Mouse (Mus musculus): ENCODE measurements around the gene Snd1. TPM values are rescaled to one million over a fixed set of nuclear protein-coding genes. Genes with fewer than 3 reads are reported as not detected.
A peak's percentile ranks its signal among the peaks of the same experiment; 100 is the strongest.

Gene Snd1
- total RNA-seq, 2 experiments from 2014 or later, result 75.4 to 78.4 TPM

DNA sequence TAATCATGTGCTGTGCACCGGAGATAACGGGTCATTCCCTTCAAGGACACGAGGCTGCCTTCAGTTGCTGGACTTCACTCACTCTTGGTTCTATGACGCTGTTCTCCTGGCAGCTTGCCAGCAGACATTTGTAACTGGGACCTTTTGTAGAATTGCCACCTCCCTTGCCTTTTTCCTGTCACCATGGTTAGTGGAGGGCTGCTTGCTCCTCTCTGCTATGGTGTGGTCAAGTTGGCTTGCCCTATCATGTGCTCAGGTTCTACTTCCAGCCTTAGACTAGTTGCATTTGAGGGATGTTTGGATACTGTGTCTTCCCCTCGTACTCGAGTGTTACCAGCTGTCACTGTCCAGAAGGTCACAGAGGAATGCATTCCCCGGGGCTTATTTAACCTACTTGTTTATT lies 143.8 kb downstream of the Snd1 start:
- DNase-seq (ENCODE audit: low spot score), result peak; percentile 40
- intact Hi-C loops (cut with DNase I), result no loop called here

DNA sequence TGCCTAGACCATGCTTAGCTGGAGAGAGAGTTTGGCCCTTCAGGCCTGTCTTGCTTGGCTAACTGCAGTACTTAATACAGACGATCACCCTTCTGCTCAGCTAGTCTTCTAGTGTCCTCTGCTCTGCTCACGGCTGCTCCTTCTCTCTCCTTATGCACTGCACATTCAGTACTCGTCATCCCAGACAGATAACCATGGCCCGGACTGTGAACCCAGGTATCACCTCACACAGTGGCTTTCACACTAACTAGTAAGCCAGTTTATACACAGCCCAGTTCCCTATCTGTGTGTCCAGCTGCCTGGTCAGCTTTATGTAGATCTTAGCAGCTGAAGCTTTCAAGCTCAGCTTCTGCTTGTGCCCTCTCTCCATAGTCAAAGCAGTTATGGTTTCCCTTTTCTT lies 146.5 kb downstream of the Snd1 start:
- no peak for DNase-seq (ENCODE audit: low spot score)
- intact Hi-C loops (cut with DNase I), result no loop called here

DNA sequence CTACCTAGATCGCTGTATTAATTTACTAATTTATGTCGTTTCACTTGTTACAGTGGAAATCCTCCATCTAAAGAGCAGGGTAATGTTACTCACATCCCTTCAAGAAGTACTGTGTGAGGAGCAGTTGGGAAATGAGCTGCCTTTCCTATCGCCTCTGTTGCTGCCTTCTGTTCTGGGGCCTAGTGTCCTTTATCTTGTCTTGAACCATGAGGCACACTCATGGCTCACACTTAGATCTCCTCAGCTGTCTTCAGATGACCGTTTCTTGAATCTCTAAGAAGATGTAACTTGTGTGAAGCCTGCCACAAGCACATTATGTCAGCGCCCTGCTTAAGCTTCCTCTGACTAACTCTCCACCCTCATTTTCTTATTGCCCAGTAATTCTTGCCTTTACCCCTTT lies 147.0 kb downstream of the Snd1 start:
- DNase-seq (ENCODE audit: low spot score), result no peak
- intact Hi-C loops (cut with DNase I), result no loop called here

DNA sequence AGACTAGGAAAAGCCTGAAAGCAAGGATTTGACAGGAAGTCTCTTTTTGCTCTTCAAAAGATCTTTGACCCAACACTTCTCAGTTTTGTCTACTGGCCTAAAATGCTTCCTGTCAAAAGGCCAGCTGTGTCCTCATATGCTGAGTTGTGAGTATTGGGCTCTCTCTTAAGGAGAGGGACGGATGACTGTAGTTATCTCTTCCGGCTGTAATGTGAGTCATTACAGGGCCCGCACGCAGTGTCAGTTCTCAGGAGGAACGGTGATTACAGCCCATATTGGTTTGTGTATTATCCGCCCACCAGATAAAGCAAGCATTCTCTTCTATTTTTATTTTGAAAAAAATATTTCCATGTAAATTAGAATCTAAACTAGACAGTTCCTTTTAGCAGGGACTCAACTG lies 147.6 kb downstream of the Snd1 start:
- intact Hi-C loops (cut with DNase I), result no loop called here
- DNase-seq (ENCODE audit: low spot score), result peak; percentile 13

DNA sequence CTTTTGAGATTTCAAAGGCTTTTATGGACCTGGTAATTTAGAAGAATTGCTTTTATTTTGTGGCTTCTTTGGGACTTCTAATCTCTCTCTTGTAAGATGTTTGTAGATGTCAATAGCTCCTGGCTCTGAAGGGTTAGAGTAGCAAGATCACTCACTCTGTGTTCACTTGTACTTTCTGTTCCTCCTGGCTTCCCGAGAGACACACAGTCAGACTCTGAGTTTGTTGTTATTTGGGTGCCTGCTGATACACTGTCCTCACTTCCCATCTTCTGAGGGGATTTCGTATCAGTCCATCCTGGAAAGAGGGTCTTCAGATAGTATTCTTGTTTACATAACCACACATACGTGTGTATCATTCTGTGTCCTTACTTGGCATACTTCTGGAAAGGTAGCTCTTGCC lies 148.0 kb downstream of the Snd1 start:
- intact Hi-C loops (cut with DNase I), result no loop called here
- DNase-seq (ENCODE audit: low spot score), result no peak

DNA sequence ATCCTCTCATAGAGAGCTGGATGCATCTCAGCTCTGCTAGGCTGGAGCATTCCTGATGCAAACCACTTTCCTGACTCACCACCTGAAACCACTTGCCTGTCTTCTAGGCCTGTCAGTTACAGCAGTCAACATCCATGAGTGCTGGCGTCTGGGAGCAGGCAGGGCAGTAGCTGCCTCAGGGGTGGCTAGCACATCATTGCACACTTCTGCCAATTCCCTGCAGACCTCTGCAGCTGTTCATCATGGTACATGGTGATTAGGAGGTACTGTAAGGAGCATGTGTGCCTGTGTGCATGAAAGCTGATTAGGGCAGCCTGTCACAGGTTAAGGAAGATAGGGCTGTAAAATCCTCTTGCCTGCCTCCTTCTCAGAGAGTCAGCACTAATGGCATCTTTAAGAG lies 153.5 kb downstream of the Snd1 start:
- intact Hi-C loops (cut with DNase I), result no loop called here
- no peak for DNase-seq (ENCODE audit: low spot score)

DNA sequence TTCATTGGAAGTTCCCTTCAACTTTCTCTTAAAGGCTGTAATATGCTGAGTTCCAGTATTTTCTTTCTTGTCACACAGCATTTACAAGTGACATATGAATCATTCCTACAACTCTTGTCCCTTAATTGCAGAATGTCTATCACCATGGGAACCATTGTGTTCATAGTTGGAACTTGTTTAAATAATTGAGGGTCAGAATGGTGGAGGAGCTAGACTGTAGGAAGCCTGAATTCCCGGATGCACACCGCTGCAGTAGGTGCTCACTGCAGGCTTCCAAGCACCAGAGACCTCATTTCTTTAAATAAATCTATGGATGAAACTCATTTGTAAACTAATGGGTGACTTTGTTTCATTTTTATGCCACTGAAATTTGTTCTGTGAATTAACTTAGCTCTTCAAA lies 154.9 kb downstream of the Snd1 start:
- no peak for DNase-seq (ENCODE audit: low spot score)
- intact Hi-C loops (cut with DNase I), result no loop called here

DNA sequence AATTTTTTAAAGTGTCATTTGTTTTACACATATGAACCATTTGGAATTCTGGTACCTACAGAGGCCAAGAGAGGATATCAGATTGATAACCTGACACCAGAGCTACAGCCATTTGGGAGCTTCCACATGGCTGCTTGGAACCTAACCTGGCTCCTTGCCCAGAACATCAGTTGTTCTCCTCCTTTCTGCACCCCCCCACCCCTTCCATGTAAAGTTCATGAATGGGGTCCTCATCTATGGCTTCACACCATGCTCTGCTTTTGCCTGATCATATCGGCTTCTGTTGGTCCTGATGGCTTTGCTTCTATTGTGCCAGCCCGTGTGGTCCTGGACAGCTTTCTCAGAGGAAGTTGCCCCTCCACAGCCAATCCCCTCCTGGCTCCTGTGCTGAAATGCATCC lies 156.0 kb downstream of the Snd1 start:
- intact Hi-C loops (cut with DNase I), result no loop called here
- no peak for DNase-seq (ENCODE audit: low spot score)

DNA sequence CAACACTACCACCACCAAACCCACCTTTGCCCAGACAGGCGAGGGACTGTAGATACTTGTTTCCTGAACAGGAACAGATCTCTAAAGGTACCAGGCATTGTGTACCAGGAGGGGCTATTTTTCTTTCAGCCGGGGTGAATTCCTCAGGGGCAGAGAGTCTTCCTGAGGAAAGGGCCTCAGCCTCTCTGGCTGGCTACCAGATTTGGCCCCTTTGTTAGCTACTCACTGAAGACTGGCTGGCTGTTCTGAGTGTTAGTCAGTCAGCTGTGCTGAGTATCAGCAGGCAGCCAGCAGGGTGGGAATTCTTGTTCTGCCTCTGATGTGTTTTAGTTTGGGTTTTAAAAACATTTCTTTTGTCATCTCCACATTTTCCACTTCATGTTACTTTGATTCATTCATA lies 158.2 kb downstream of the Snd1 start:
- intact Hi-C loops (cut with DNase I), result no loop called here
- DNase-seq (ENCODE audit: low spot score), result no peak

DNA sequence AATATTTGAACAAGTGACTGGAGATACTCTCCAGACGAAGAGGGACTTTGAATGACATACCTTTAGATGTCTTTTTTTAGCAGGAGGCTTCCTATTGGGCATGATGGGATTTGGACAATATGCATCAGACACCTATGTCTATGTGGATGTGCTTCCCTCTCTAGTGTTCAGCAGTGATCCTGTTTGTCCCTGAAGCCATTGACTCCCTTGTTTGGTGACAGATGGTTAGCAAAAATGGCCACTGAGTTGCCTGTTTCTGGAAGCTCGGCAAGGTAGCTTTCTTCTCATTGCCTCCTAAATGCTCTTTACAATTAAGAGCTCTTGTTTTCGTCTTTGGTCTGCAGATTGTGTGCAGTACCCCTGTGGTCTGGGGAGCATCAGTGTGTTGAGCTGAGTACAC lies 158.7 kb downstream of the Snd1 start:
- intact Hi-C loops (cut with DNase I), result no loop called here
- no peak for DNase-seq (ENCODE audit: low spot score)

DNA sequence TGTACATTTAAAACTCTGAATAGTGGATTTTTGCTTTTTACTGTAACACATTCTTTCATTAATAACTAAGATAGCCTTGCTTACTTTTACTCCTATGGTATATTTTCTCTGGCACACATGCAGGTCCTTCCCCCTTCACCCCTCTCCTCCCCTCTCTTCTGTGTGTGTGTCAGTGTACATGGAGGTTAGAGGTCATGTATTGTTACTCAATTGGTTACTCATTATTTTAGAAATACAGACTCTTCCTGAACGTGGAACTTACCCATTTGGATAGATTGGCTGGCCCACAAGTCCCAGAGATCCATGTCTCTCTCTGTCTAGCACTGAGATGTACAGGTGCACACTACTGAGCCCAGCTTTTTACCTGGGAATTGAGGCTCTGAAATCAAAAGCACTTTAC lies 160.2 kb downstream of the Snd1 start:
- intact Hi-C loops (cut with DNase I), result no loop called here
- no peak for DNase-seq (ENCODE audit: low spot score)

DNA sequence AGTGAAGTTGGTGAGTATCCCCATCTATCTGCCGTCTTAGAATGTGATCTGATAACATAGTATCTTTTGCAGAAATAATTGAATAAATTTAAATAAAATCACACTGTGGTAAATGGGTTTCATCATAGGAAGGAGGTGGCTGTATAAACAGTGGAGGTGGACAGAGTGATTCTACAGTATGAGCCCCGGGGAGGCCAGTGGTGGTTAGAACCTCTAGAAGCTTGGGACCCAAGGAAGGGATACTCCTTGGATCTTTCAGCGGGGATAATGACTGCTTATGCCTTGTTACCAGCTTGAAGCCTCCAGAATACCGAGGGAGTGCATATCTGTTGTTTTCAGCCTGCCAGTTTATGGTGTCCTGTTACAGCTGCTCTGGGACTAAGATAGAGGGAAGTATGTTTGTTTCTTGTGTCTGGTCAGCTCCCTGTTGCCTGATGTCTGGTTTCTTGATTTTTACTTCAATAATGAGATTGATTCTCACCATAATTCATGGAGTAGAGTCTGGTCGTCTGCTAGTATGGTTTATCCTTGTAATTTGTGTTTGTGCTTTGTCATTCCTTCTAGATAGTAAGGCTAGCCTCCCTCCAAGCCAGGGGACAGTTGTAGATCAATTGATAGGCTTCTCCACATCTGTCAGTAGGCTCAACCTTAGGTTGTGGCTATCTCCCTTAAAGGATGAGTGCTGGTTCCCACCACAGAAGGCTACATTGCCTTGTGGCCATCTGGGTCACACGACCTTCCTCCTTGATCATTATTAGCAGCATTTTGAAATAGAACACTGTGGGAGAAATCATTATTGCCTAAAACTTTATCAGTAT lies 160.8 kb downstream of the Snd1 start:
- intact Hi-C loops (cut with DNase I), result no loop called here
- no peak for DNase-seq (ENCODE audit: low spot score)

DNA sequence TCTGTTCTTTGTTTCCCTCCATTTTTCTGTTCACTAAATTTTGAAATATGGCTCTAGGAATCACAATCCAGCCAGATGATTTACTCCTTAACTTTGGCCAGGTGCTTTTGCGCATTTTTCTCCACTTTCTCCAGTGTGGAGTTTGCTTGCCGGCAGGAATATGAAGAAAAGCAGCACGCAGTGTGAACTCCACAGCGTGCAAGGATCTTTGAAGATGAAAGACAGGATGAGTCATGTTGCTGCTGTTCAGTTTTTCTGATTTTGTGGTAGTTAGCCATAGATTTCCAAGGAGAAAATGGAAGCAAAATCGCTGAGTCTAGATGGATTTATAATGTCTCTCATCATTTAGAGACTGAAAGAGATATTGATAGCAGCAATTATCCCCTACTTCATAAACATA lies 165.1 kb downstream of the Snd1 start:
- intact Hi-C loops (cut with DNase I), result no loop called here
- no peak for DNase-seq (ENCODE audit: low spot score)

DNA sequence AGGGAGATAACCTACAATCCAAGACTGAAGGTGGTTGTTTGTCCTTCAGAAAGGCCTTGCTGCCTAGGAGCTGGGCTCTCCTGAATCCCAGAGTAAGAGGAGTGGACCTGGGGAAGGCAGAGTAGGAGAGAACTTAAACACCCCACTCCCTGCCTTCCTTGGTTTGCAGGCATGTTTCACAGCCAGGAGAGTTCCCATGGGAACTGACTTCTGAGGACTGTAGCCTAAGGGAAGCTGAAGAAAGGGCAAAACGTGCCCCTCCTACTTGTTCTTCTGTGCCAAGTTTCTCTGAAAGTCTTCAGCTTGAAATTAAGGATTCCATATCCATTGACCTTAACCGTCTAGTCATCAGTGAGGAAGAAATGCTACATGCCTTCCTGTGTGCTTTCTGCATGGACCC lies 168.0 kb downstream of the Snd1 start:
- intact Hi-C loops (cut with DNase I), result no loop called here

DNA sequence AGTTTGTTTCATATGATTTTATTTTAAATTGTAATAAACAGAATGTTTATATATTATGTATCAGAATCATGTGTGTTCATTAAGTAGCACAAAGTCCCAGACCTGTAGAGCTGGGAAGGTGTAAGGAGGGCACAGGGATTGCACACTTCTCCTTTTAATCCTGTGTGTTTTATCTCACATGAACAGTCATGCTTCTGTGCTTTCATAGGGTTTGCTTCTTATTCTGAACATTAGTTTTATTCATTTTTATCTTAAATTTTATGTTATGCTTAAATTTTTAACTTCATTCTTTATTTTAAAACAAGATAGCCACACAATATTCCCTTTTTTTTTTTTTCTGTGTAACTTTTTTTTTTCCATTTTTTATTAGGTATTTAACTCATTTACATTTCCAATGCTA lies 170.3 kb downstream of the Snd1 start:
- intact Hi-C loops (cut with DNase I), result no loop called here
- no peak for DNase-seq (ENCODE audit: low spot score)

More for the DNA sequence above, 168.0 kb downstream of the Snd1 start:
- no peak for DNase-seq (ENCODE audit: low spot score)

DNA sequence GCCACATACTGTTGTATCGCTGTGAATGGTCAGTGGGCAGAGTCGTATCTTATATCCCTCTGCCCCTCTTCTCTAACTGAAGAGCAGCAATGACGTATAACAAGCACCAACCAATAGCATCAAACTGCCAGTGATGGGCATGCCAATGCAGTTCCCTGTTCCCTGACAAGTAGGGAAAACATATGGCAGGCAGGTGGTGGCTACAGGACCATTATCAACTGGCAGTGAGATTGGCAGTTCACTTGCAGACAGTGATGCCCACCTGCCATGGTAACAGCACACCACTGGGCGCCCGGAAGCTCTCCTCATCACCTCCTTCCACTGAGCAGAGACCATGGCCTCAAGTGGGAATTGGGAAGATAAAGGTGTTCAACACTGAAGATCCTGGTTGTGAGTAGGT lies 181.6 kb downstream of the Snd1 start:
- no peak for DNase-seq (ENCODE audit: low spot score)
- intact Hi-C loops (cut with DNase I), result no loop called here

DNA sequence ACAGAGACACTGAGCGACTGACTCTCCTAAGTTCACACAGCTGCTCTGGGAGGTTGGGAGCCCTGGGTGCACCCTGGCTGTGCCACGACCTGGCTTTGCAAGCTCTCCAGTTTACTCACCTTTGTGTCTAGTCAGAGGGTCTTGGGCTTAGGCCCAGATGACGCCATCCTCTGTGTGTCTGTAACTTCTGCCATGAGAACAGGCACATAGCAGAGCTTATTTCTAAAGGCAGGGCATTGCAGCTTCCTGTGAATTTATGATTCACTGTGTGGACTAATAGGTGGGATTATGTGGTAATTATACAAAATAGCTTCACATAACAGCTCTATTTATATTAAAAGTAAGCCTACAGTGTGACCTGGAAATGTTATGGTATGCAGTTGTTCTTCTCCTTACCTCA lies 188.1 kb downstream of the Snd1 start:
- no peak for DNase-seq (ENCODE audit: low spot score)
- intact Hi-C loops (cut with DNase I), result no loop called here

DNA sequence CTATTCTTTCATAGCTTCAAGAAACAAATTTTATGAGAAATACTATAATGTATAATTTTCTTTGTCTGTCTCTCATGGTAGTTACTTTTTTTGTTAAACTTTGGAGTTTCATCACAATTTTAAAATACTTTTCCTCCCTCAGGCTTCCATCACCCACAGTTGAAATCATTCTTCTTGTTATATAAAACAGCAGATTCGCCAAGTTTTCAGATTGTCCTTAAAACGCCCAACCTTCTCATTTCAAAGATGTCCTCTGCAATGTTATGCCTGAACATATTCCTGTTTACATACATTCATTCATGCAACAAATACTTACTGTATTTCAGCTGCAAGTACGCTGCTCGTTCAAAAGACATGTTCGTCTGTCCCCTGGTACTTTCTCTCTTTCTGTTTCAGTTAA lies 188.7 kb downstream of the Snd1 start:
- intact Hi-C loops (cut with DNase I), result no loop called here
- DNase-seq (ENCODE audit: low spot score), result no peak

DNA sequence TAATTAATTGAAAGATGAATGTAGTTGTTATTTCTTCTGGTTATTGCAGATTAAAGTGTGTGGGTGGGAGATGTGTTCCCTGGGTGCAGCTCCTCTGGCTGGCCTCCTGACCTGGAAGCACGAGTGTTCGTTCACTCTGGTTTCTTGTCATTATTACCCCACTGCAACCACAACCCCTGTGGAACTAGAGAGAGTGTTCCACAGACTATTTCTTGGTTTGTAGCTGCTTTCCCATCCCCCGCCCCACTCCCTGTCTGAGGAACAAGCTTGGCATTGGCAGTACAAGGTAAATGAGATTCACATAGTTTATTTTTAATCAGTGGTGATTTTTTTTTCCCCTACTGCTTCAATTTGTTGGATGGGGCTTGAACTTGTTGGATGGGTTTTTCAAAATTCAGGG lies 189.8 kb downstream of the Snd1 start:
- intact Hi-C loops (cut with DNase I), result no loop called here
- no peak for DNase-seq (ENCODE audit: low spot score)

DNA sequence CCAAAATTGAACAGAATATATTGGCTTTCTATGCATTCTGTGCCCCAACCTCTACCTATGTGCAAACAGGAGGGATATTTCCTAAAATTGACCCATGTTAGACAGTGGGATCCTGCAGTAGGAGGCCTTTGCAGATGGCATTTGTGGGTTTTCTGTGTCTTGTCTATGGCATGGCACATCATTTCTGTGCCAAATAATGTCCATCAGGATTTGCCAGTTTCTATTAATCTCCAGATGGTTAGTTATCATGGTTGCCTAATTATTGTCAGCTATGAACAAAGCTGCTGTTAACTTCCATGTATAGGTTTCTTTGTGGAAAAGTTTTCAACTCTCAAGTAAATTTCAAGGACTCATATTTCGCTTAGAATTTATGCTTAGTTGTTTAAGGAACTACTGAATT lies 192.6 kb downstream of the Snd1 start:
- intact Hi-C loops (cut with DNase I), result no loop called here
- DNase-seq (ENCODE audit: low spot score), result no peak

DNA sequence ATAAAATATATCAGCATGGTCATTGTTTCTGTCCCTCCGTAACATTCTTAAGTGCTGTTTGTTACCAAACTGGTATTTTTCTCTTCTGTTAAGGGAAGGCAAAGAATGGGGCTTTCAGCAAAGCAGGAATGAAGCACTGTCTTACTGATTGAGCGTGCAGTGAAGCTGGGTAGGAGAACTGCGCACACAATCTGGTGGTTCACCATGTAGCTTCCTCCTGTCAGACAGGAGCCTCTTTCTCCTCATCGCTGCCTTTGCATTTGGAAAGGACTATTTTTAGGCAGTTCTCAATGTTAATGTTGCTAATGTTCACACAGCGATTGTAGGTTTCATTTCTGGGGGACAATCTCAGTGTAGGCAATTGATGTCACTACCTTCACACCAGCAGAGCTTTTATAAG lies 194.3 kb downstream of the Snd1 start:
- DNase-seq (ENCODE audit: low spot score), result no peak
- intact Hi-C loops (cut with DNase I), result no loop called here

DNA sequence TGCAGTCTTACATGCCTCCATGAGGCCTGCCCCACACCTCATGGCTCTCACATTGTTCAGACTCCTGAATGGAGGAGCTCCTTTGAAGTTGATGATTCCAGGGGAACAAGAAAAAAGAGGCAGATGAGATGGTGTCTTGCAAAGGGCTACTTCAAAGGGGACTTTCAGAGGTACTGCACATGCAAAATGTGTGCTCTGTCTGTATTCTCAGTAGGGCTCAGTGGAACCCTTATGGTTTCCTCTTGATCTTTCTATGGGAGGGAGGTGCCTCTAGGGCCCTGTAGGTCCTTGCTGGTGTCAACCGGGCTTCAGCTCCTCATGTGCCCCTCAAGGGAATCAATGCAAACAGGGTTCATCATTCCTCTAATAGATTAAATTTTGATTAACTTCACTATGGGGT lies 197.4 kb downstream of the Snd1 start:
- intact Hi-C loops (cut with DNase I), result no loop called here
- no peak for DNase-seq (ENCODE audit: low spot score)
